Mouse (Mus musculus) gastrocnemius, postnatal 14 days (tissue): Measurements from ENCODE around the gene Hic1. TPM values are rescaled to one million over a fixed set of nuclear protein-coding genes. Genes with fewer than 3 reads are reported as not detected.

Experiments used
- DNase-seq: peaks from one replicate; pipeline ENCODE4 v3.0.0; 2021; ENCODE audit warnings: mixed read lengths
- intact Hi-C: fragments of 180-260 bp; cut with DNase I; formaldehyde crosslinking; loops from one replicate; pipeline ENCODE4 v1.15.1; 2025; ENCODE audit warnings: low total_unique reads
- microRNA-seq, 2 experiments: library from miRNA; unstranded; fragments of <30 nt; microRNA quantifications; one replicate each; pipeline ENCODE4 v1.2.0; 2021
- total RNA-seq, 2 experiments: library from RNA; stranded (reverse); gene quantifications; 2 replicates each; pipeline ENCODE4 v1.2.3; 2021

Gene Hic1
- total RNA-seq, 2 experiments from 2014 or later, result 12.3 to 18.9 TPM

DNA sequence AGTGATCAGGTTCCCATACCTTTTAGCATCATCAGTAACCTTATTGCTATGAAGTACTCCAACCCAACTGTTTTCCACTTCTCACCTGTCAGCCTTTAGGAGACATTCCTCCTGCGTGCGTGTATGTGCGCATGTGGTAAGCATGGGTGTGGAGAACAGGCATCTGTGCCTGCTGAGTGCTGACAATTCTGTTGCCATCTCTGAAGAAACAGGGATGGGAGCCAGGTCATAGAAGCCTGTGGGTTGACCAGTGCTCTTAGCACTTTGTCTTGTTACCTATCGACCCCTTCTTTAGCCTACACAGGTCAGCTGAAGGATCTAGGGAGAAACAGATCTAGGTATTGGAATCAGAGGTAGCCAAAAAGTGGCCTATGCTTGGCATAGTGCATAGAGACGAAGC lies 35.9 kb downstream of the Hic1 start:
- intact Hi-C loops, result no loop called here
- no peak for DNase-seq

DNA sequence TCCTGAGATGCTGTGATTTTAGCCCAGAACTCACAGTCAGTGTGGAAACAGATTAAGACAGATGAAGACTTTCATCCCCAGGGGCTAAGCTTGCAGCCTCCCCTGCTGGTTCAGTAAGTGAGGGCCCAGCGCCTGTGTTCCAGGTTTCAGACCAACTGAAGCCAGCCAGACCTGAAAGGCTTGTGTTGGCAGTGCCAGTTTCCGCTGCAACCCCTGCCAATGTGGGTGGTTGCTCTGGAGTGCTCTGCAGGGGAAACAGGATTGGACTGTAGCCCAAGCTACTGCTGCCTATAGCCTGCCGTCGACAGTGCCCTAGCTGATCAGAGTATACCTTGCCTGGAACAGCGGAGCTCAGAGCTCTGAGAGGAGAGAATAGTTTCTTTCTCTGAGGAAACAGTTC lies 37.0 kb downstream of the Hic1 start:
- peak; percentile 32 for DNase-seq
- intact Hi-C loops, result no loop called here

DNA sequence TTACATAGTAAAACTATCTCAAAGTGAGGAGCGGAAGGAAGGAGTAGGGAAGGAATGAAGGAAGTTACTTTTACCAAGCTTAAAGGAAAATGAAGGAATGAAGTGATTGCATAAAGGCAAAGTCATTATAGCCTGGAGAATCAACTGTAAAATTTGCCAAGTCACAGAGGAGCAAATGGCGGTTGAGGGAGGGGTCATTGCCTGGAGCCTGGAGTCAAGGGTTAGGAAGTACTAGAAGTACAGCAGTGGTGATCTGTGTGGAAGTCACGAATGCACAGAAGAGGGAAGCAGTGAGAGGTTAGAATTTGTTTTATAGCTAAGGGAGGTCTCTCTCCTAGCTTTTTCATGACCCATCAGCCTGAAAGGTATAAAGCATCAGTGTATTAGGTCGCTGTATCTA lies 38.0 kb downstream of the Hic1 start:
- no peak for DNase-seq
- intact Hi-C loops, result no loop called here

DNA sequence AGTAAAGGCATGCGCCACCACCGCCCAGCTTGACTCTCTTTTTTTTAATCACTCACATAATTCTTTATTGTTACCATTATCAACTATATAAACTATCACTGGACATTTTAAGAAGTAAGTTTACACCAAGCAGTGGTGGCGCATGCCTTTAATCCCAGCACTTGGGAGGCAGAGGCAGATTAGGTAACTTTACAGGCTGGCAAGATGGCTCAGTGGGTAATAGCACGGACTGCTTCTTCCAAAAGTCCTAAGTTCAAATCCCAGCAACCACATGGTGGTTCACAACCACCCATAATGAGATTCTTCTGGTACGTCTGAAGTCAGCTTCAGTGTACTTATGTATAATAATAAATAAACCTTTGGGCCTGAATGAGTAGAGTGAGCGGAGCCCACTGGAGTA lies 39.8 kb downstream of the Hic1 start:
- intact Hi-C loops, result no loop called here
- no peak for DNase-seq

DNA sequence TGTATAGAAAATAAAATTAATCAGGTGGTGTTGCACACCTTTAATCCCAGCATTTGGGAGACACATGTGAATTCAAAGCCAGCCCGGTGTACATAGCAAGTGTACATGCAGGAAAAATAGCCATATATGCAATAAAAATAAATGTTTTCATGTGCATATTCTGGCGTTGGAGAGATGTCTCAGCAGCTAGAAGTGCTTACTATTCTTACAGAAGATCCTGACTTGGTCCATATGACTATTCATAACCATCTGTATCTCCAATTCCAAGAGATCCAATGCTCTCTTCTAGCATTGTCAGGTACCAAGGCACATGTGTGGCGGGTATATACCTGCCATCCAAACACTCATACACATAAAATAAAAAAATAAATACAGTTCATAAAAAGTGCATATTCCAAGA lies 42.9 kb downstream of the Hic1 start:
- intact Hi-C loops, result no loop called here
- DNase-seq, result no peak

DNA sequence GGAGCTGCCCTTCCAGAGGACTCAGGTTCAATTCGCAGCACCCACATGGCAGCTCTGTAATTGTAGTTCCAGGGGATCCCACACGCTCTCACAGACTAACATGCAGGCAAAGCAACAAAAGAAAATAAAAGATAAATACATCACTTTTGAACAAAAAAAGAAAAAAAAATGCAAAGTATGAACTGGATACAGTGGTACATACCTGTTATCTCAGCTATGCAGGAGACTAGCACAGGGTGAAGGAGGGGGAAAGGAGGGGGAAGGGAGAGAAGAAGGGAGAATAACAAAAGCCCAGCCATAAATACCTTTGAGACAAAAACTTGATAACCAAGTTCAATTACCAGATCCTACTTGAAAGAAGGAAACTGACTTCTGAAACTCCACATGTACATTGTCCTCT lies 44.9 kb downstream of the Hic1 start:
- DNase-seq, result no peak
- intact Hi-C loops, result no loop called here

DNA sequence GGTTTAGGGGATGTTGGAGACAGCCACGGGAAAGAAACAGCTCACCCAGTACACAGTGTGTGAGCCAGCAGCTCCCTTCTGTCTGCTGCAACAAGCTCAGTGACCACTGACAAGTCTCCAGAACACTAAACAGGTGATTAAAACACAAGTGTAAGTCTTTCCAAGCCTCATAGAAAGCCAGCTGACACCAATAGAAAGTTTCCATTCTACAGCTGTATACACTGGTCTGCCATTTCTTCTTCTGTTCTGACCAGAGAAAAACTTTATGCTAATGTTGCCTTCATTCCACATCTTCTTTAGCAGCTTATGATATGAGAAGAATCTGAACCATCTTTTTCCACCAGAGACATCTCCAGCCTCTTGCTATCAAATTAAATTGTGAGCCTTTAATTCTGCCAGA lies 48.0 kb downstream of the Hic1 start:
- intact Hi-C loops, result no loop called here

DNA sequence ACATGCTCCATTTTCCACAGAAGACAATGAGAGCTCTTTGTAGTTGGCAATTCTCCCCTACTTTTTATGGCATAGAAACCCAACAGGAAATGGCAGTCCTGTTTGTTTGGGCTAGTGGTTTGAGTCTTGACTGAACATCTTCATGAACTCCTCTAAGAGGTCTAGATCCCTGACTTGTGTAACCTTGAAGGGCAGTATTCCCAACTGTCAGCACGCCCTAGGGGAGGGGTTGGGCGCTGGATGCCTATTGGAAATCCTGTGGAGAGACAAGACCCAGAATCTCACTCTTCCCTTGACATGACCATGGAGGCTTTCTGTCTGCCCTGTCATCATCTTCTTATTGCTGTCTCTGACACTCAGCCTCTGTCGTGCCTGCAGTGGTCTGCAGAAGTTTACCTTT lies 49.5 kb downstream of the Hic1 start:
- intact Hi-C loops, result no loop called here
- no peak for DNase-seq

More for the DNA sequence above, 48.0 kb downstream of the Hic1 start:
- no peak for DNase-seq

DNA sequence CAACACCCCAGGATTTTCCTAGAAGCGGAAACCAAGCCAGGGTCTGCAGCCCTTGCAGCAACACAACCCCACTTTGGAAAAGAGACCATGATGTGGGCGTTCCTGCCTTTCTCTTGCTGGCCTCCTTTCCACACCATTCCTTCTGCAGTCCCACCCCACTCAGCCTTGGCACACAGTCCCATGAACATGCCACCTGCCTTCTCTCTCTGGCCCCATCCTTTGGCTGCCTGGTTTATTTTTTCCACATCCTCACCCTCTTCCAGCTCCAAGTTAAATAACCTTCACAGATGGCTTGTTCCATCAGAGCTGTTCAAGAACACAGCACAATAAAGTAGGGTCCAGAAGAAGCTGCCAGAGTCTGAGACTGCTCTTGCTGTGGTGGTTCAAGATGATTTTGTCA lies 50.0 kb downstream of the Hic1 start:
- intact Hi-C loops, result no loop called here
- DNase-seq, result peak; percentile 42

DNA sequence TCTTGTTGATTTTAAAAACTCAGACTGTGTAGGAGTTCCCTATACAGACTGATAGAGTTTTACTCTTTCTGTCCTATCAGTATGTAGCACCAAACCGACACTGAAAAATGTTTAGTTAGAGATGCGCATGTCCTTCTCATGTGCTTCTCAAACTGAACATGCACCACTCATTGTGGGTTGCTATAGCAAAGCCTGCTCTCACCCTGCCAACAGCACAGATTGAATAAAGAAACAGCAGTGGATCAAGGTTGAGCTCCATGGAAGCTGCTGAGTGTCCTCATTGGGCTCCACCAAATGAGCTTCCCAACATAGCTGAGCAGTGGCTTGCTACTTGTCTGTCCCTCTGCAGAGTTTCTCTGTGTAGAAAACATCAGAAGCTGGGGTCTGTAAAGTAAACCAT lies 51.2 kb downstream of the Hic1 start:
- intact Hi-C loops, result no loop called here
- DNase-seq, result no peak

DNA sequence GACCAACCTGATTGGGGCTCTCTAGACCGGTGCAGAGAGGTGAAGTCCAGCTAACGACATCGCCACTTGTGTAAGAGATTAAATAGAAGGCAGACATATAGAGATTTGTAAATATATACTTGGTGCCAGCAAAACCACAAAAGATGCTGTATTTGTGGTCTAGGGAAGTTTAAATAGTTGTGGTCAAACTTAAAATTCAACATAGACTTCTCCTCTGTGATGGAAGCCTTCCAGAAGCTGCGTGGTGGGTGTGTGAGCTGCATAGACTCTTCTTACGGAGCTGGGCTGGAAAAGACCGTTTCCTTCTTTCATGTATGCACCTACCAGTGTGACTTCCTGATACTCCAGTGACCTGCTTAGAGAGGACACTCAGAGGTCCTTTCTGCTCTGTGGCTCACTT lies 52.9 kb downstream of the Hic1 start:
- intact Hi-C loops, result no loop called here
- DNase-seq, result no peak

Small RNA genes lying within 50 kb of the gene (microRNA-seq; reads per million reads assigned to microRNA genes)
- gene Mir132, result 256 to 355 reads per million in 2 experiments
- gene Mir212, result 6.1 to 8.0 reads per million in 2 experiments

Other genes with a start within 250 kb of the Hic1 start
- gene Smg6, start 243.7 kb downstream of the Hic1 start, total RNA-seq, result 10 to 100 TPM; 10.6 to 10.8 TPM
- gene Srr, start 243.6 kb downstream of the Hic1 start, total RNA-seq, result 10 to 100 TPM; 19.1 to 21.2 TPM
- 1 to 10 TPM; 3.6 to 4.1 TPM for gene Ovca2, start 9.3 kb upstream of the Hic1 start, total RNA-seq
- 1 to 10 TPM; 6.6 to 6.9 TPM for gene Dph1, start 21.7 kb upstream of the Hic1 start, total RNA-seq
- gene Rtn4rl1, start 24.3 kb upstream of the Hic1 start, total RNA-seq, result 1 to 10 TPM; 2.1 to 3.0 TPM
- gene Rpa1, start 178.8 kb upstream of the Hic1 start, total RNA-seq, result 10 to 100 TPM; 63.3 to 64.6 TPM
- gene Smyd4, start 178.9 kb upstream of the Hic1 start, total RNA-seq, result 1 to 10 TPM; 3.3 to 5.7 TPM